Mouse (Mus musculus): ENCODE results near the gene Celsr2.

Gene Celsr2

DNA sequence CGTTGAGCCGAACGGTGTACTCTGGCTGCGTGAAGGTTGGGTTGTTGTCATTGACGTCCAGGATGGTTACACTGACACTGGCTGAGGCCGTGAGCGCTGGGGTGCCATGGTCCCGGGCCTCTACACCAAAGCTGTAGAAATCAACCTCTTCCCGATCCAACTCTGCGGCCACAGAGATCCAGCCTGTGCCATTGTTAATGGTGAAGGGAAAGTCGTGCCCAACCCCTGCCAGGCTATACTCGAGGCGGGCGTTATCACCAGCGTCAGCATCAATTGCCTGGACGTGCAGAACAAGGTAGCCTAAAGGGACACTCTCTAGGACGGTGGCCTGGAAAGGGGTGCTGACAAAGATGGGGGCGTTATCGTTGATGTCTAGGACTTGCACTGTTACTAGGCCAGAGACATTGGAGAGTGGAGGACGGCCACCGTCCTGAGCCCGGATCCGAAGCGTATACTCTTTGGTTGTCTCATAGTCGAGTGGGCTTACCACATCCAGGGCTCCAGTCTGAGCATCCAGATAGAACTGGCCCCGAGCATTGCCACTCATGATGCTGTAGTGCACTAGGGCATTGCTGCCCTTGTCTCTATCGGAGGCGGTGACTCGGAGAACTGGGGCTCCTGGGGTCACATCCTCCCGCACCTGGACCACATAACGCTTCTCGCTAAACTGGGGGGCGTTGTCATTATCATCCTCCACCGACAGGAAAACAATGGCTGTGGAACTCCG lies 1.6 kb downstream of the Celsr2 start:
- DNase-seq (ENCODE audit: low read depth, low spot score), result no peak

DNA sequence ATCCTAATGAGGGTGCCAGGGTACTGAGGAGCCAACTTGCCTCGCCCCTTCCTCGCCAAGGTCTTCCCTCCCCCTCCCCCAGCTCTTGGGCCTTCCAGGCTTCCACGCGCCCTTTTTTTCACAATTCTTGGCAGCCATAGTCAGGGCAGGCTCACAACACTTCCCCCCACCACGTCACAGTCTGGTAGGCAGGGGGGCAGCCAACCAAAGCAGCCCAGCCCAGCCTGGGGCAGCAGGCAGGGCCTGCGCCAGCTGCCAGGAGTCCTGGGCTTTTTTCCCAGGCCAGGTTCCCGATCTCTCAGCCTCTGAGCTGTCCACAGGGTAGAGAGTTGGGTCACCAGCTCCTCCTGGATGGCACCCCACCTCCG lies 3.6 kb downstream of the Celsr2 start:
- no peak for DNase-seq (ENCODE audit: low read depth, low spot score)

DNA sequence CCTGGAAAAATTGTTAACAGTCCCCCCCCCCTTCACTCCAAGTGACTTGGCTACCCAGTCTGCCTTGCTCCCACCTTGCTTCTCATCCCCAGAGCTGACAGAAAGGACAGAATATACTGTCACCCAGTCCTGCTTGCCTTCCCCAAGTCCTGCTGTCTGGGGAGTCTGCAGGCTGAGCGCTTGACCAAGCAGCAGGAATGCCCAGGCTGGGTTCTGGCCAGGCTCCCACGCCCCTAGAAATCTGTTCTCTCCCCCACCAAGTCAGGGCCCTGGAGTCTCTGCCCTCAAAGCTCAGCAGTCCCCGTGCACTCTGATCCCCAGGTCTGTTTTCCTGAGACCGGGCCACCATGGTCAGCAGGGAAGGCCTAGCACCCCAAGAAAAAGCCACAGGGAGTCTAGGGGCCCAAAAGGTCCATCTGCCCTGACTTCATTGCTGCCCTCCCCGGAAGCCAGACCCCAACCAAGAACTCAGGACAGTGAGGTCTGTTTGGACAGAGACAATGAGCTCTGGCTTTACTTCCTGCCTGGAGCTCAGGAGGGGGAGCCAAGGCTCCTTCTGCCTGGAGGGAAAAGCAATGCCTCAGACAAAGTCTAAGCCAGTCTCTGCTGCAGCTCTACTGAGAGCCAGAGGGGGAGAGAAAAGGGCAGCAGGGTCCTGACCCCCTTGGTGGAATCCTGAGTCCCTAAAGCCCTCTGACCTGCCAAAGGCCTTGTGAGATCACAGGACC lies 4.2 kb downstream of the Celsr2 start:
- DNase-seq (ENCODE audit: low read depth, low spot score), result no peak

DNA sequence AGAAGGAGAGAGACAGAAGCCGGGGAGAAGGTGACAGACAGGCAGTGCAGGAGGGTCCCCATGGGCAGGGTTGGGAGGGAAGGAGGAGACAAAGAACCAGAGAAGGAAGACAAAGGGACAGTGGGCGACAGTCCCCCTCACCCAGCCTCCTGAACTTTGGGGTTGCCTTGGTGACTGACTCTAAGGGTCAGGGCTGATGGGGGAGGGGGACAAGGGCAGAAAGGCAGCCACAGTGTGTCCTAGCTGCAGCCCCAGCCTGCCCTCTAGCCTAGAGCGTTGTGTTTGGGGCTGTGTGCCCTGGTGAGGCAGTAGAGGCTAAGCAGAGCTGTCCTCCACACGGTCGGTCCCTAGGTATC lies 5.0 kb downstream of the Celsr2 start:
- DNase-seq (ENCODE audit: low read depth, low spot score), result no peak

DNA sequence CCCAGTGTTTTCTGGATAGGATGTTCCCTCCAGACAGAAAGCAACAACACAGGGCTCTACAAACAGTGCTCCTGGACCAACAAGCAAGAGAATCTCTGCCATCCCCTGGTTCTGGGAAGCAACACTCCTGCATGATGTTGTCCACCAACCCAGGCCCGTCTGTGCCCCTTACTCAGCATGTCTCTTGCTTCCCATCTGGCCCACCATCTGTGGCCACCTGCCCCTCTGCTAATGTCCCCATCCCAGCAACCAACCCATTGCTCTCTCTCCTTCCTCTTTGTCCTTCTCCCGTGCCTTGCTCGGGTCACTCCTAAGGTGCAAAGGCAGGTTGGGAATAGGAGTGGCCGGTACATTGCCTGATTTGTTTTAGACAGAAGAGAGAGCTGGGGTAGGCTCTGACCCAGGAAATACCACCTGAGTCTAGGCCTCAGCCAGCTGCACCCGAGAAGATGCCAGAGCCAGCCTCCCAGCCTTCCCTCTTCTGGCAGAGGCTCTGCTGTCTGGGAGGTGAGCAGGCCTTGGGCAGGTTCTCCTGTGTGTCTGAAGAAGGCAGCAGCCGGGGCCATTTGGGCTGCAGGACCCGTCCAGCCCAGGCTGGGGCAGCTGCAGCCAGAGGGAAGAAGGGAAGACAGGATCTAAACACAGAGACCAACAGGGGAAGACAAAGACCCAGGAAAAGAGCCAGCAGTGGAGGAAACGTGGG lies 5.5 kb downstream of the Celsr2 start:
- DNase-seq (ENCODE audit: low read depth, low spot score), result no peak

DNA sequence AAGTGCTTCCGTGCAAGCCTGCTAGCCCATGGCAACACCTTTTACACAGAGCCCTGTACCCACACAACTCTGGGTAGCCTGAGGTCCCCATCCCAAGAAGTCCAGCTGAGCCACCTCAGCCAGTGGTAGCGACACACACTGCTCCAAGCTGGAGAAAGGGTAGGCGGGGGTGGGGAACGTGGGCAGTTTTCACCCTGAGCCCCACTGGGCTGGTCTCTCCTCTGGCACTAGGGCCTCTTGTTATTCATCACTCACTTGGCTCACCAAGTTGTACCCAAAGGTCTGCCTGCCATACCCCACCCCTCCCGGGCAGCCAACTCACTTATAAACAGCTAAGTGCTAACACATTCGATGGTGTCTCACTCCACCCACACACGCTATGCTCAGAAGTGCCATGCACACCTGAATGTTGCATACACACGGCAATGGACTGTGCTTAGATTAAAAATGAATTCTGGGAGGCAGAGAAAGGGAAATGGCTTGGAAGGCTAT lies 6.8 kb downstream of the Celsr2 start:
- DNase-seq (ENCODE audit: low read depth, low spot score), result no peak

DNA sequence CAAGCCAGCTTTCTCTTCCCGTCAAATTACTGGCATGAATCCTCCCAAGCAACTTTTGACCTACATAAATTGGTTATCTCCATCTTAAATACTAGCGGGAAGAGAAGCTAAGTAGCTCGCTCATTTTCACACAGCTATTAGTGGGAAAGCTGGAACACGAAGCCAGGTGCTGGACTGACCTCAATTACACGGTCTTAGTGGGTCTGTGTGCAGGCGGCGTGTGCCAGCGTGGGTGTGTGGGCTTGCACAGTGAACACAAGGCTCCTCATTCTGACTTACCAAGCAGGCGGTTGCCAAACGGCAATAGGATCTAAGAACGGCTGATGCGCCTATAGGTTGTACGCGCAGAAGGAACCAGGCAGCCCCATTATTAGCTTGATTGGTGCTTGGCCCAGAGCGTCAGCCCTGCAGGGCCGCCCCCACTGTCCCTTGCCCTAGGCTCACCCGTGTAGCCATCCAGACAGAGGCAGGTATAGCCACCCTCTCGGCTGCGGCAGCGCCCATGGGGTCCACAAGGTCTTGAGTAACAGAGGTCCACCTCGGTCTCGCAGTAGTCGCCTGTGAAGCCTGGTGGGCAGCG lies 9.0 kb downstream of the Celsr2 start:
- no peak for DNase-seq (ENCODE audit: low read depth, low spot score)

DNA sequence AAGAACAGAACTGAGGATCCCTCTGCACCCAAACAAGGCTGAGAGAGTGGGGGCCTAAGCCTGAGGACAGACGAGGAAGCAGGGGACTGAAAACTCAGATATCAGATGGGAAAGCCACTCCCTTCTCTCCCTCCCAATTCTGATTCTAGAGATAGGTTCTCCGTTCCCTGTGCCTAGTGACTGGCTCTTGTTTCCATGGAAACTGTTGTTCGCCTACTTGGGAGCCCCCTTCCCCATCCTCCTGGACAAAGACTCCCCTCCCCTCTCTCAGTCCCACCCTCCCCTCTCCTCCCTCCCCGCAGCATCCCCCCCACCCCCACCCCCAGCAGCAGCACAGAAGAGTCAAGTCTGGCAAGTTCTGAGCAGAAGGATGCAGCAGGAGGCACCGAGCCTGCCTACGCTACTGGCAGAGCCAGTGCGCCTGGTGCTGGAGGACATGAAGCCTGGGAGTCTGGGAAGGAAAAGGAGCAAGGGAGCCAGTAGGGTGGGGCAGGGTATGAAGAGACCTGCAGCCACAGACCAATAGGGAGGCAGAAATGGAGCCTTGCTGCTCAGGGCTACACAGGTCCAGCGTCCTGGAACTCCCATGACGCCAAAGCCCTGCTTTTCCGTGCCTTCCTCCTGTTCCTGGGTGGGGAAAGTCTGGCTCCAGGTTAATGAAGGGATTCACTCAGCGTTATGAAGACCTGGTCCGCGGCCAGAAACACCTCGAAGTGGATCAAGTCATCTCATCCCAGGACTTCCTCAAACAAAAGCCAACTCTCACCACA lies 9.6 kb downstream of the Celsr2 start:
- no peak for DNase-seq (ENCODE audit: low read depth, low spot score)

DNA sequence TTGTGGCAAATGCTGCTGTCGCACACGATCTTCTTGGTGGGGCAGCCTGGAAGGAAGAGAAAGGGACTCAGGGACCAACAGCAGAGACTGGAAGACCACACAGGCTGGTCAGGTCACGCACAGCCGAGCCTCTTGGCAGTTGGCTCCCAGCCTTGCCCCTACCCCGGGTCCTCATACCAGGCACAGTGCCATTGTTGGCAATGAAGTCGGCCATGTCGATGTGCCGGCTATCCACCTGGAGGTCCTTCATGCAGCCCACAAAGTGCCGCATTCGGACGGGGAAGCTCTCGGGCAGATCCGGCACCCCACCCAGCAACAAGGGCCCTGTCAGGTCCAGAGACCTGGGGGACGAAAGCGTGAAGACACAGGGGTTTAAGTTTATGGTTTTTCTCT lies 12.8 kb downstream of the Celsr2 start:
- DNase-seq (ENCODE audit: low read depth, low spot score), result no peak

DNA sequence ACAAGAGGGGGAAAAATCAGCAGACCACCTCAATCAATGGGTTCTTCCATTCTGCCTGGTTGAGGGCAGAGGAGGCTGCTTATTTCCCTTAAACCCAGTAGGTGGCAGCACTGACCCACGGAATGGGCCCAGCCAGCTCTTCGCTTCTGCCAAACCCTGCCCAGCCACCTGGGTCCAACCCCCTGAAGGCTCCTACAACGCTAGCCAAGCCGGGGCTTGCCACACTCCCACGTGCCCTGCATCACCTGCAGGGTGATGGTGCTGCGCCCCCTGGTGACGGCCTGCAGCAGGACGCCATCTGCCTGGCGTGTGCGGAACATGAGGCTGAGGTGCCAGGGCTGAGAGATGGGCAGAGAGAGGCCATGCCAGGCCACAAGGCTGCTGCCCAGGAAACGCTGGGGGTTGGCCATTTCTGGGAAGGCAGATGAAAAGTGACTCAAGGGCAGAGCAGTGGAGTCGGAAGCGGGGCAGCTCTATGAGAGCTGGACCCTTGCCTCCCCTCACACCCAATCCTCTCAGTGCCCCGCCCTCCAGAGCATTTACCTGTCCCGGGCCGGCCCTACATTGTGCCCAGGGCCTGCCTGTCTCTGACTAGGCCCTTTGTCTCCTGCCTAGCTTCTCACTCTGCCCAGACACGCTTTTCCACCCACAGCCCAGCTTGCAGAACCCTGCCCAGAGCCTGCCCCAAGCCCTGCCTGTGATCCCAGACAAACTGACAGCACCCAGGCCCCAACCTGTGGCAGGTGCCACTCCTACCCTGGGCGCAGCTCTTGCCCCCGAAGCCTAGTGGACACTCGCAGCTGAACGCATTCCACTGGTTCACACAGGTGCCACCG lies 13.4 kb downstream of the Celsr2 start:
- peak; percentile 94 for DNase-seq (ENCODE audit: low read depth, low spot score)

DNA sequence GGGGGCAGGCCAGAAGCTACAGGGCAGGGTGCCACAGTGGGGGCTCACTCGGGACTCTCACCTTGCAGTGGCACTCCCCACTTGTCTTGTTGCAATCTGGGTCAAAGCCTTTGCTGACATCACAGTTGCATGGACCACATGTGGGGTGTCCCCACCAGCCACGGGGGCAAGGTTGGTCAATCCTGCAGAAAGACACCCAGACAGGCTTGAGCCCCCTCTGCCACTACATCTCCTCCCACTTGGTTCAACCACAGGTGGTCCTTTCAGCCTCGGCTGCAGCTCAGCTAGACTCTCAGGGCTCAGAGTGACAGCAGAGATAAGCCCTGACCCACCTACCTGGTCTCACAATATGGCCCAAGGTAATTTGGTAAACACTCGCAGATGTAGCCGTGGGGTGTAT lies 14.9 kb downstream of the Celsr2 start:
- DNase-seq (ENCODE audit: low read depth, low spot score), result no peak

DNA sequence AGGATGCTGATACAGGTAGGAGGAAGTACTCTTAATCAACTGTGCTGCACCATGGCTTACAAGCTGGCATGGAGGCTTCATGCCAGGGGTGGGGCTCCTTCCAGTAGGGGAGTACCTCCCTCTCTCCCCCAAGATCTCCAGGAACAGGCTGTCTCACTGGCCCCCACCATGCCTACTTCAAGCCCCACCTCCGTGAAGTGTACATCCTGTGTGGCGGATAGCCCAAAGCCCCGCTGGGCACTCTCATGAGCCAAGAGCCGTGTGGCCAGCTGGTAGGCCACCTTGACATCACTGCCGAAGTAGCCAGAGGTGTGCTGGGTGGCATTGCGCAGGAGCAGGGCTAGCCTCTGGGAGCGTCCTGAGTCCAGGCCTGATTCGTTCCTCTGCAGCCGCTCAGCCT lies 17.1 kb downstream of the Celsr2 start:
- DNase-seq (ENCODE audit: low read depth, low spot score), result no peak

DNA sequence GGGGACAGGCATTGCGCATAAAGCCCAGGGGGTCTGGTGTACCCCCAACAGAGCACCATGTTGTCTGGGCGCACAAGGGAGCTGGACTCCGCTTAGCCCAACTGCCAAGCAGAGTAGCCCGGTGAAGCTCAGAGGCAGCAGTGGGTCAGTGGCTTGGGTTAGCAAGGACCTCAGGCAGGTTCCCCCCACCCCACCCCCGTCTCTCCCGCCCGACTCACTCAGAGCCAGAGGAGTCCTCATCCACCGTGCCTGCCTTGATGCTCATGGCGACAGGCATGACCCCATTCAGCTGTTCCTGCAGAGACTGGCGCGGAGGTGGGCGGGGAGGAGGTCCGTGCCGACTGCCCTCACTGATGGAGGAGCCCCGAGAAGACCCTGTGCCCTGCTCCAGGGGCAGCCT lies 22.6 kb downstream of the Celsr2 start:
- no peak for DNase-seq (ENCODE audit: low read depth, low spot score)

DNA sequence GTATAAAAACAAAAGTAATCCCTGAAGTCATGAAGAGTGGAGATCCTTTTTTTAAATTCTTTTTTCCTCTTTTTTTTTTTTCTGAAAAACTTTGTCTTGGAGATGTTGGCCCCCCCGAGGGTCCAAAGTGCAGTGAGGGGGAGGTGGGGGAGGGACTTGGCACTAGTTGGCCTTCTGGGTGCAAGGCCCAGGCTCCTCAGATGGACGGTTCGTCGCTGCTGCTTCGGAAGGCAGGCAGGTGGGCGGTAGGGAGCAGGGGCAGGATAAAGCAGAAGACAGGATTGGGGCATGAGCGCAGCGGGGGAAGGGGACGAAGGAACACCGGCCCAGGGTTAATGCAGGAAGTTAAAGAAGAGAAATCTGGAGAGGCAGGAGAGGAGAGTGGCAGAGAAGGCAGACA lies 23.1 kb downstream of the Celsr2 start:
- DNase-seq (ENCODE audit: low read depth, low spot score), result no peak

DNA sequence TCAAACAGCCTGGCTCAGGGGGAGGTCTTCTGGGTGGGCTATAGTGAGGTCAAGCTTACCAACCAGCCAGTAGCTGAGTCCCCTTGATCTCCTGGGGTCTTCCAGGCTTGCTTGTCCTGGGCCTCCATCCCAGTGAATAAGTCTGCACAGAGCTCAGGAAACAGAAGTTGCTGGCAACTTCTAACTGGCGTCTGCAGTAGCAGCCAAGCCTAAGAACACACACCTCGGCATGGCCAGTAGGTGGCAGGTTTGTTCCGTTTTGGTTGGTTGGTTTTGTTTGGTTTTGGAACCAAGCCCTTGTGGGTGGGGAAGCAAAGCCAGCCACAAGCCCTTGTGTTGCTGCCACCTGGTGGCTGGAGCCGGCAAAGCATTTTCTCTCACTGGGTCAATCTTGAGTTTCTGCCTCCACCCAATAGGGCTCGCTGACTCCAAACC lies 26.2 kb downstream of the Celsr2 start:
- peak; percentile 99 for DNase-seq (ENCODE audit: low read depth, low spot score)

DNA sequence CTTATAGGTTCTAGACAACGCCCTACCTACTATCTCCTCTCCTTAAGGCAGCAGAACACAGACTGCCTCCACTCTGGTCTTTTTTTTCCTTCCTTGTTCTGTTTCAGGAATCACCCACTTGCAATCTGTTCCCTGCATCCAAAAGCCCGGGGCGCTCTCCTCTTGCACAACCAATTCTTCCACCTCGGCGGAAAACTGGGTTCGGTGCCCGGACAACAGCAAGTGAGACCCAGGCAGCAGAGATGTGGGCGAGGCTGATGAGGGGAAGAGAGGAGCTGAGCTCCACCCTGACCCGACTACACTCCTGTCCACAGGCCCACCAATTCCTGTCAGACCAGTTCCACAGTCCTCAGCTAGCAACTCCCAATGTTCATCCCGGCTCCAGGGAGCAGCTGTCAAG lies 29.2 kb downstream of the Celsr2 start:
- DNase-seq (ENCODE audit: low read depth, low spot score), result no peak

DNA sequence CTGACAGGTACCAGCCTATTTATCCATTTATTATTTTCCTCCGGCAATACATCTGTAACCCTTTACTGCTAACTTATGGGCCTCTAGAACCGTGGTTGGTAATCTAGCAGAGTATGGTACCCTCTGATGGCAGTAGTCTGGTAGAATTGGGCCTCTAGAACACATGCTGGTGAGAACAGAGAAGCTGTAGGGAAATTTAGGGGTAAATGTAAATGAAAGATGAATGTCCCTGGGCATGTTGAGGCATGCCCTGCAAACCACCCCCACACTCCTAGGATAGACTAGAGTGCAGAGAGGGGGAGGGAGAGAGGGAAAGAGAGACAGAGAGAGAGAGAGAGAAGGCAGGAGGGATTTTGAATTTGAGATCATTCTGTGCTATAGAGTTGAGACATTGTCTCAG lies 30.9 kb downstream of the Celsr2 start:
- peak; percentile 26 for DNase-seq (ENCODE audit: low read depth, low spot score)

DNA sequence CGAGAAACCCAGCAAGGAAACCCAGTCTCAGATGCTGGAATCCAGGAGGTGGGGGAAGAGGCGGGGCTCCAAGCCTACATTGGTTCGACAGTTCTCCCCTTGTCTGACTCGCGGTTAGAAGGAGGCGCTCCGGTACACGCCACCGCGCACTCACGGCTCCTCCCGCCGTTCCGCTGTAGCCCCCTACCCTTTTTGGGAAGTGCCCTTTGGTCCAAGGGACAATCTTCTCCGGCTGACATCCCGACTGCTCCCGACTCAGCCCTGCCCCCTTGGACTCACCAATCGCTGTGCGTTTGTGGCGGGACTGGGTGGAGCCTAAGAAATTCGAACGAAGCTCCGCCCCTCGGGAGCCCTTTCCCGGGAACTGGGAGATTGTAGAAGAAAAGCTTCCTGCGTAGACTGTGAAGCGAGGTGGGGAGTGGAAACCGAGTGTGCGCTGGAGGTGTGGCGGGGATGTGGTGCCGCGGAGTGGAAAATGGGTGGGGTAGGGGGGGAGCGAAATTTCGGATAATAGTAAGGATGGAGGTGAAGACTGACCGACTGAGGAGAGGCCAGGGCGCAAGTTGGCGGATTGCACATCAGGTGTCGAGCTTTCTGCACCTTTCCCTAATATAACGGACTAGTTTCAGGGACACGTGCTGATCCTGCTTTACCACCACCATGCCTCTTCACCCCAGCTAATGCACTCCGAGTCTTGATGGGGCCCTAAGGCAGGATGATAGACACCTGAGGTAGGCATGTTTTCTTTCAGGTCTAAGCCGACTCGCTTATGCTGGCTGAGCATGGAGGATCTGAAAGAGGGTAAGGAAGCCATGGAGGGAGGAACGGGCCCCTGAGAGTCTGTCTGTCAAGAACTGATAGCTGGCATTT lies 31.6 kb downstream of the Celsr2 start, which contains the start of gene Psrc1:
TSS of gene Psrc1 (plus strand) at position 355 of the 870 bp plus-strand sequence.
- peak; percentile 92 for DNase-seq (ENCODE audit: low read depth, low spot score)
